Mouse (Mus musculus): ENCODE measurements around the gene Kif26b. TPM values are rescaled to one million over a fixed set of nuclear protein-coding genes. Genes with fewer than 3 reads are reported as not detected.
A peak's percentile ranks its signal among the peaks of the same experiment; 100 is the strongest.

Gene Kif26b
- total and polyA plus RNA-seq, 2 experiments from 2014 or later: 6.4 to 75.8 TPM

DNA sequence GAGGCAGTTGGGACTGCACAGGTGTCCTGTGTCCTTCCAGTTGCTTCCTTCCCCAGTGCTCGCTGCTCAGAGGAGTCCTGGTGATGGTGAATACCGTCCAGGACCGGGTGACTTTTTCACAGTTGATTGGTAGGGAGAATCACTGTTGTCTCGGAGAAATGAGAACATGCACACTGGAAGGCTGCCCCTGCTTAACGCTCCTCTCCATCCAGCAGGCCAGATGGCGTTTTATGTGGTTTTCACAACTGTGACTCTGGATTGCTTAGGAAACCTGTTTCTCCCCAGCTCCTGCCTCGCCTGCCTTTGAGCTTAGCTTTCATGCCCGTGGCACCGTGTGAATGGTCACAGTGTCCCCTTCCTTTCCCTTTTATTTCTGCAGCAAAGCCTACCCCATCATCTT, 95.0 kb downstream of the Kif26b start:
- no peak overlapping the region for H3K4me2 ChIP-seq (ENCODE audit: low read depth, low read length, poor library complexity, severe bottlenecking)
- H3K4me1 ChIP-seq (ENCODE audit: insufficient read depth, low read length): peaks cover 9% of the 10 kb centered on the region
- no peaks in the 10 kb centered on the region for H3K36me3 ChIP-seq (ENCODE audit: insufficient read depth, low read length)
- WGBS: 66% methylated on average over 9 of the region's 9 CpGs
- H3K27me3 ChIP-seq (ENCODE audit: insufficient read depth, low read length): no peaks in the 10 kb centered on the region
- no peak for TF ChIP-seq CTCF (IDR thresholded peaks at IDR 0.05)
- H3K4me3 ChIP-seq (ENCODE audit: low read depth, low read length): no peak overlapping the region
- ATAC-seq (ENCODE audit: low FRiP score) (no peak), DNase-seq (ENCODE audit: low spot score) (peak; percentile 34)
- H3K27ac ChIP-seq (ENCODE audit: low read depth, low read length): no peak overlapping the region
- no peak overlapping the region for H3K9ac ChIP-seq (replicated peaks; ENCODE audit: low read length, poor library complexity, severe bottlenecking)
- H3K9me3 ChIP-seq (ENCODE audit: low read length): no peaks in the 10 kb centered on the region

GRCm38 (mm10) chr1:178626961-178627381, 98.0 kb downstream of the Kif26b start:
- no peak overlapping the region for H3K9ac ChIP-seq (replicated peaks; ENCODE audit: low read length, poor library complexity, severe bottlenecking)
- peak overlapping the region; percentile 47; the same call in 1 of the 2 replicates for H3K27ac ChIP-seq (ENCODE audit: low read depth, low read length)
- peak; percentile 75 for ATAC-seq (ENCODE audit: low FRiP score)
- H3K36me3 ChIP-seq (ENCODE audit: insufficient read depth, low read length): no peaks in the 10 kb centered on the region
- no peaks in the 10 kb centered on the region for H3K27me3 ChIP-seq (ENCODE audit: insufficient read depth, low read length)
- peak overlapping the region; percentile 9; the same call in 1 of the 2 replicates for H3K4me2 ChIP-seq (ENCODE audit: low read depth, low read length, poor library complexity, severe bottlenecking)
- peak; percentile 73 for DNase-seq (ENCODE audit: low spot score)
- peaks cover 9% of the 10 kb centered on the region for H3K4me1 ChIP-seq (ENCODE audit: insufficient read depth, low read length)
- no peak overlapping the region for H3K4me3 ChIP-seq (ENCODE audit: low read depth, low read length)
- no peaks in the 10 kb centered on the region for H3K9me3 ChIP-seq (ENCODE audit: low read length)
- no peak for TF ChIP-seq CTCF (IDR thresholded peaks at IDR 0.05)
- WGBS: 25% methylated on average over 6 of the region's 6 CpGs

DNA sequence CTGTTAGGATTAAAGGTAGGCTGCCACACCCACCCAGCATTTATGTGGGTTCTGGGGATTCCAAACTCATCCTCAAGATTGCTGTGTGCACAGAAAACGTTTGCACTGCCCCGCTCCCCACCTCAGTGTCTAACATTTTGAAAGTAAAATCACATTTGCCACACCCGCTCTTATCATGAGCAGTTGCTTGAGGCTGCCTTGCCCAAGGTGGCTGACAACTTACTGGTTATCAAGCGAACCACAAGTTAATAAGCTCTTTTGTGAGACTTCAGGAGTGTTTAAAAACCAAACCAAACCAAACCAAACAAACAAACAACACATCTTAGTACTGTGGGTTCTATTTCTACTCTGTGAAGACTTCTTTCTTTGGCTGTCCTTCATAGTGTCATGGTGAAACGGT, 101.1 kb downstream of the Kif26b start:
- no peak for TF ChIP-seq CTCF (IDR thresholded peaks at IDR 0.05)
- WGBS: 82% methylated on average over 5 of the region's 5 CpGs
- no peak for ATAC-seq (ENCODE audit: low FRiP score)

GRCm38 (mm10) chr1:178631863-178632262, 102.9 kb downstream of the Kif26b start:
- Histone ChIP-seq H3K27me3 (ENCODE audit: insufficient read depth, low read length) (no peaks in the 10 kb centered on the region), H3K4me2 (ENCODE audit: low read depth, low read length, poor library complexity, severe bottlenecking) (no peak overlapping the region), H3K4me1 (ENCODE audit: insufficient read depth, low read length) (peaks cover 10% of the 10 kb centered on the region), H3K9me3 (ENCODE audit: low read length) (no peaks in the 10 kb centered on the region), H3K27ac (ENCODE audit: low read depth, low read length) (no peak overlapping the region), H3K4me3 (ENCODE audit: low read depth, low read length) (no peak overlapping the region), H3K36me3 (ENCODE audit: insufficient read depth, low read length) (no peaks in the 10 kb centered on the region), H3K9ac (replicated peaks; ENCODE audit: low read length, poor library complexity, severe bottlenecking) (no peak overlapping the region)
- ATAC-seq (ENCODE audit: low FRiP score) (no peak), DNase-seq (ENCODE audit: low spot score) (no peak)
- TF ChIP-seq CTCF (IDR thresholded peaks at IDR 0.05): no peak
- 63% methylated on average over 7 of the region's 7 CpGs for WGBS

More for the DNA sequence above, 101.1 kb downstream of the Kif26b start:
- DNase-seq (ENCODE audit: low spot score): no peak
- Histone ChIP-seq H3K4me2 (ENCODE audit: low read depth, low read length, poor library complexity, severe bottlenecking) (no peak overlapping the region), H3K9ac (replicated peaks; ENCODE audit: low read length, poor library complexity, severe bottlenecking) (no peak overlapping the region), H3K9me3 (ENCODE audit: low read length) (no peaks in the 10 kb centered on the region), H3K36me3 (ENCODE audit: insufficient read depth, low read length) (no peaks in the 10 kb centered on the region), H3K4me3 (ENCODE audit: low read depth, low read length) (no peak overlapping the region), H3K4me1 (ENCODE audit: insufficient read depth, low read length) (peaks cover 14% of the 10 kb centered on the region), H3K27ac (ENCODE audit: low read depth, low read length) (no peak overlapping the region), H3K27me3 (ENCODE audit: insufficient read depth, low read length) (no peaks in the 10 kb centered on the region)

DNA sequence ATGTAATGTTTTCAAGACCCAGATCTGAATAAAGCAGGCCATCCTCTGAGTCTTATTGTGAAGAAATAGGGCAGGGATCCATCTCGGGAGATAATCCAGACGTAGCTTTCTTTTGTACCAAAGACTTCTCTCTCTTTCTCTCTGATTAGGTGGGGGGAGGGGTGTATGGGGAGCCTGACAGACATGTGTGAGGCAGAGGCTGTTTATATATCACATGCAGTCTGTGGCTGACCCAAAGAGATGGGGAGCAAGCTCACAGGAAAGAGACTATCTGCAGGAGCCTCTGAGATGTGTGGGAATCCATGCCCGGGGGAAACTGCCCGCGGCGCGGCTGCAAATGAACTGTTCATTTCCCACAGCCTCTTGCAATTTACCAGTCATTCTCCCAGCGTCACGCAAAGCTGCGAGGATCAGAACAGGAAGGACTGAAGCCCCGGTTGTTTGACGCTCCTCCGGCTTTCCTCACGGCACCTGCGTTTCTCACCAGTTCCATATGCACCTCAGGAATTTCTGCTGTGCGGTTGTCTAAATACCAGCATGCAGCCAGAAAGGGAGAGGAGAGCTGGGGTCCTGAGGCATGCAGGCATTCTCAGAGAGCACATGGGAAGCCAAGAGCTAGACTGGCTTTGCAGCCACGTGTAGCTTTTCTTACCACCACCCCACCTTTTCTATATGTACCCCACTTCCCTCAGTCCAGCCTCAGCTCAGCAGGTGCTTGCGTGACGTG, 105.6 kb downstream of the Kif26b start:
- peak overlapping the region; percentile 52 for H3K27ac ChIP-seq (ENCODE audit: low read depth, low read length)
- 45% methylated on average over 19 of the region's 19 CpGs for WGBS
- ATAC-seq (ENCODE audit: low FRiP score) (peak; percentile 16; the same call in 1 of the 2 replicates), DNase-seq (ENCODE audit: low spot score) (peak; percentile 31)
- H3K4me3 ChIP-seq (ENCODE audit: low read depth, low read length): no peak overlapping the region
- peak overlapping the region; percentile 19; the same call in 1 of the 2 replicates for H3K9ac ChIP-seq (replicated peaks; ENCODE audit: low read length, poor library complexity, severe bottlenecking)
- H3K4me1 ChIP-seq (ENCODE audit: insufficient read depth, low read length): peaks cover 6% of the 10 kb centered on the region; the same call in 1 of the 2 replicates
- H3K27me3 ChIP-seq (ENCODE audit: insufficient read depth, low read length): no peaks in the 10 kb centered on the region
- no peaks in the 10 kb centered on the region for H3K36me3 ChIP-seq (ENCODE audit: insufficient read depth, low read length)
- H3K9me3 ChIP-seq (ENCODE audit: low read length): no peaks in the 10 kb centered on the region
- H3K4me2 ChIP-seq (ENCODE audit: low read depth, low read length, poor library complexity, severe bottlenecking): 0 out of 2 replicates have a peak overlapping the region, but pooled peaks have one; percentile 9
- TF ChIP-seq CTCF (IDR thresholded peaks at IDR 0.05): no peak

GRCm38 (mm10) chr1:178635470-178635869, 106.5 kb downstream of the Kif26b start:
- WGBS: 64% methylated on average over 4 of the region's 4 CpGs
- no peak for ATAC-seq (ENCODE audit: low FRiP score)
- TF ChIP-seq CTCF (IDR thresholded peaks at IDR 0.05): no peak

More at GRCm38 (mm10) chr1:178635470-178635869, 106.5 kb downstream of the Kif26b start:
- no peaks in the 10 kb centered on the region for H3K27me3 ChIP-seq (ENCODE audit: insufficient read depth, low read length)
- H3K4me2 ChIP-seq (ENCODE audit: low read depth, low read length, poor library complexity, severe bottlenecking): no peak overlapping the region
- H3K36me3 ChIP-seq (ENCODE audit: insufficient read depth, low read length): no peaks in the 10 kb centered on the region
- H3K27ac ChIP-seq (ENCODE audit: low read depth, low read length): no peak overlapping the region
- DNase-seq (ENCODE audit: low spot score): peak; percentile 50
- no peak overlapping the region for H3K9ac ChIP-seq (replicated peaks; ENCODE audit: low read length, poor library complexity, severe bottlenecking)
- H3K4me3 ChIP-seq (ENCODE audit: low read depth, low read length): no peak overlapping the region
- no peaks in the 10 kb centered on the region for H3K9me3 ChIP-seq (ENCODE audit: low read length)
- H3K4me1 ChIP-seq (ENCODE audit: insufficient read depth, low read length): peaks cover 6% of the 10 kb centered on the region; the same call in 1 of the 2 replicates
